Mouse (Mus musculus) neural tube, embryonic 12.5 days (tissue): ENCODE results near the gene Rsph14. TPM values are rescaled to one million over a fixed set of nuclear protein-coding genes. Genes with fewer than 3 reads are reported as not detected.
A peak's percentile ranks its signal among the peaks of the same experiment; 100 is the strongest.

ENCODE experiments used
- ATAC-seq: fragments of 200-750 bp; cut with Nextera tagmentation; 2 replicates; pipeline ENCODE4 v1.8.0; 2017; ENCODE audit warnings: low read depth, mild to moderate bottlenecking, moderate TSS enrichment, moderate library complexity; ENCODE audit not compliant: low FRiP score
- H3K27ac ChIP-seq: fragments of 300-500 bp; sonication (generic); 2 replicates; pipeline ENCODE4 v1.5.1; 2016
- H3K27me3 ChIP-seq: fragments of 300-500 bp; sonication (generic); replicated peaks from 2 replicates; pipeline ENCODE4 v1.6.1; 2016; ENCODE audit warnings: mild to moderate bottlenecking
- H3K36me3 ChIP-seq: fragments of 300-500 bp; sonication (generic); 2 replicates; pipeline ENCODE4 v1.6.1; 2016; ENCODE audit warnings: mild to moderate bottlenecking
- H3K4me1 ChIP-seq: fragments of 300-500 bp; sonication (generic); 2 replicates; pipeline ENCODE4 v1.6.1; 2016
- H3K4me2 ChIP-seq: fragments of 300-500 bp; sonication (generic); replicated peaks from 2 replicates; pipeline ENCODE4 v1.6.1; 2016; ENCODE audit warnings: mild to moderate bottlenecking
- H3K4me3 ChIP-seq: fragments of 300-500 bp; sonication (generic); 2 replicates; pipeline ENCODE4 v1.5.1; 2016
- H3K9ac ChIP-seq: fragments of 300-500 bp; sonication (generic); 2 replicates; pipeline ENCODE4 v1.6.1; 2016; ENCODE audit warnings: mild to moderate bottlenecking
- H3K9me3 ChIP-seq: fragments of 300-500 bp; sonication (generic); 2 replicates; pipeline ENCODE4 v1.6.1; 2016; ENCODE audit warnings: mild to moderate bottlenecking
- WGBS: fragments of 180-500 bp; shearing (Covaris S2); methylation state at CpG from one replicate; pipeline ENCODE4 v1.1.7; 2016; 5-methylcytosine and 5-hydroxymethylcytosine counted together
- polyA plus RNA-seq: library from polyadenylated mRNA; unstranded; fragments of >200 nt; fragmentation: Nextera tagmentation; extraction: Ambion mirVana; gene quantifications from 2 replicates; pipeline ENCODE4 v1.2.1, GENCODE M21; 2016

Gene Rsph14
- polyA plus RNA-seq, result not detected in 2 replicates

DNA sequence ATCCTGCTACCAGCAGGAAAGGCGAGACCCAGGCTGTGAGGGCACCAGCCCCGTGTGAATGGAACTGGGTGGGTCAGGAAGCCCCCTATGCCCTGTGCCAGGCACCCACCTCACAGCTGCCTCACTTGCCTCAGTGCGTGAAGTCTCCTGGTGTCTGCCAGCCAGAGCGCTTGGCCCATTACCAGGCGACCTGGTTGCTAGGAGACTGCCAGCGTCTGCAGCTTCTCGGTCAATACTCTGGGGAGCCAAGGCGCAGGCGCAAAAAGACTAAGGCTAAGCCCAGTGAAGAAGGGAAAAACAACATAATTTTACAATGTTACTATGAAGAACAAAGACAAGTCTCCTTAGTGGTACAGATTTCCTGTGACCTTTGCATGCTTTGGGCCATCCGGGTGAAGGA, at the start of gene Rsph14:
Rsph14 (minus strand) TSS at position 192 of the 400 bp plus-strand sequence.
- no peaks in the 10 kb centered on the region for H3K36me3 ChIP-seq
- H3K4me1 ChIP-seq, result peaks cover 25% of the 10 kb centered on the region
- peak; percentile 62 for ATAC-seq
- H3K9me3 ChIP-seq, result no peaks in the 10 kb centered on the region
- H3K27me3 ChIP-seq, result no peaks in the 10 kb centered on the region
- 18% methylated on average over 10 of the region's 10 CpGs for WGBS
- H3K27ac ChIP-seq, result no peak within 1 kb of the TSS
- H3K4me3 ChIP-seq, result no peak within 1 kb of the TSS
- no peak within 1 kb of the TSS for H3K9ac ChIP-seq
- H3K4me2 ChIP-seq, result peak within 1 kb of the TSS; percentile 43

DNA sequence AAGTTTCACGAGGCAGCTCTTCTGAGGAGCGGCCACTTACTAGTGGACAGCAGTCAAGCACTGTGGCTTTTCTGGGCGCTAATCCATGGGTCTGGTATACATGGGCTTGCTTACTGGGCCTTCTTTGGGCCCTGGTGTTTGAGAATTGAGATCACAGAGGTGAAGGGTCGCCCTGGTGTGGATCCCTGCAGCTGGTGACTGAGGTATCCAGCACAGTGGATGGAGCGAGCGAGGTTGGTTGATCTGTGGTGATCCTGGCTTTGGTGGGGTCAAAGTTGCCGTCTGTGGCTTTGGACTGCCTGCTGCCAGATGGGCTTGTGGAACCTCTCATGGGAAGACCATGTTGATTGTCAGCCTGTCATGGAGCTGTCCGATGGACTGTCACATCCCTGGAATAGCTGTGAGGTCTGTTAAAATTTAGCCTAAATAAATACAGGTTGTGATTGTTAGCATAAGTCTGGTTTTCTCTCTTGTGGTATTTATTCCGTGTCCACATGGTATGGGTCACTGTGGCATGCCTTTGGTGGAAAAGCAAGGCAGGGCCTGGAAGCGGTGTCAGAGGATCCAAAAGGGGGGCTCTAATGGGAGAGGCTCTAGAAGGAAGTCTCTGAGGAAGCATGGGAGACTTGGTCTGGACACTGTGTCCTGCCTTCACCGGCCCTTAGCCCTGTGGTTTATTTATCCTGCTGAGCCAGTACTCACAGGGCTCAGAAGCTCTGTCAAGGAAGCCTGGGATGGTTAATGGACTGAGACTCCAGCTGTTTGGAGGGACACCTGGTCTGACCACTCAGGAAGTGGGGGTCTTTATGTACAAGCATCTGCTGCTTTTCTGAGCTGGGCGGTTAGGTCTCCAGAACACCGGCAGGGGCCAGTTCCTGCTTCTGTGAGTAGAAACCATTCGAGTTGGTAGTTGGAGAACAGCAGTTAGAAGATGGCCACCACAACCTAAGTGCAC, 46.1 kb upstream of the Rsph14 start:
- no peak for ATAC-seq
- Histone ChIP-seq H3K36me3 (peaks cover 4% of the 10 kb centered on the region; the same call in 1 of the 2 replicates), H3K9ac (no peak overlapping the region), H3K4me2 (no peak overlapping the region), H3K27ac (no peak overlapping the region), H3K9me3 (no peaks in the 10 kb centered on the region), H3K4me1 (0 out of 2 replicates have a peak, but pooled peaks cover 15% of the 10 kb centered on the region), H3K4me3 (no peak overlapping the region), H3K27me3 (no peaks in the 10 kb centered on the region)
- 83% methylated on average over 14 of the region's 14 CpGs for WGBS

DNA sequence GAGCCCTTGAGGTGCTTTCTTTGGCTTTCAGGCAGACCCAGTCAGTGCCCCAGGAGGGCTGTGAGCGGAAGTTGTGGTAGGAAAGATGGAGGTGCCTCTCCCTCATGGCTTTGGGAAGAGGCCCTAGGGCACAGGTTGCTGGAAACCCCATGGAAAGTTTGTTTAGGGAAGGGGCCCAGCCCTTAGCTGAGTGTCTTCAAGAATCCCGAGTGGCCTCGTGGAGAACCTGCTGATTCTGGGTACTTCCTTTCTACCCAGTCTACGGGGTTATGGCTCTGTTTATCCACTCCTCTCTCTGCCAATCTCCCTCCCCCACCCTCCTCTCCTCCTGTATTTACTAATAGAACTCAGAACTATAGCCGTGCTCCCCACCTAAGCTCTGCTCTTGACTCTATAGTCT, 43.3 kb upstream of the Rsph14 start:
- H3K27me3 ChIP-seq, result no peaks in the 10 kb centered on the region
- 74% methylated on average over 5 of the region's 5 CpGs for WGBS
- ATAC-seq, result no peak

DNA sequence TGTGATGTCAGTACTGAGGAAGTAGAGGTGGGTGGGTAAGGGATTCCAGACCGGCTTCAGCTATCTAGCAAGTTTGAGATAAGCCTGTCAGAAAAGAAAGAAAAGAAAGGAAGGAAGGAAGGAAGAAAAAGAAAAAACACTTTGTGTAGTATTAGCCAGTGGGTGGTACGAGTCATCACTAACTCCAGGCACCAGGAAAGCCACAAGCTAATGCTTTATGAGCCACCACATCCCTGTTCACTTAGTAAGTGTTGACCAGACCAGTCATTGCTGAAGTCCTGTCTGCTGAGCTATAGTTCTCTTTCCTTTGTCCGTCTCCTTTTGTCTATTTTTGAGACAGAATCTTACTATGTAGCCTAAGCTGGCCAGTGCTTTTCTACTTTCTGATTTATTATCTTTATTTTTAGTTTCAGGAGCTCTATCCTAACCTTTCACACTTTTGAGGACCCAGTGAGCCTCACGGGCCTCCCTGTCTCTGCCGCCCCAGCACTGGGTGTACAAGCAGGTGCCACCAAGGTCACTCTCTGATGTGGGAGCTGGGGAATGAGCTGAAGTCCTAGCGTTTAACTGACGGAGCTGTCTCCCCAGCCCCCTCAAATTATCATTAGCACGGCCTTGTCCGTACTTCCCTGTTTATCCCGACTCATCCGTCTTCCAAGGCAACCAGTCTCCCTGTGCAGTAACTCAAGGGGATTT, 38.0 kb upstream of the Rsph14 start:
- WGBS, result 71% methylated on average over 11 of the region's 11 CpGs
- no peak for ATAC-seq
- no peak overlapping the region for H3K4me3 ChIP-seq

More for the DNA sequence above, 43.3 kb upstream of the Rsph14 start:
- H3K4me1 ChIP-seq, result 0 out of 2 replicates have a peak, but pooled peaks cover 15% of the 10 kb centered on the region
- no peak overlapping the region for H3K9ac ChIP-seq
- H3K36me3 ChIP-seq, result peaks cover 4% of the 10 kb centered on the region; the same call in 1 of the 2 replicates
- no peak overlapping the region for H3K27ac ChIP-seq
- no peak overlapping the region for H3K4me3 ChIP-seq
- no peak overlapping the region for H3K4me2 ChIP-seq
- H3K9me3 ChIP-seq, result no peaks in the 10 kb centered on the region

DNA sequence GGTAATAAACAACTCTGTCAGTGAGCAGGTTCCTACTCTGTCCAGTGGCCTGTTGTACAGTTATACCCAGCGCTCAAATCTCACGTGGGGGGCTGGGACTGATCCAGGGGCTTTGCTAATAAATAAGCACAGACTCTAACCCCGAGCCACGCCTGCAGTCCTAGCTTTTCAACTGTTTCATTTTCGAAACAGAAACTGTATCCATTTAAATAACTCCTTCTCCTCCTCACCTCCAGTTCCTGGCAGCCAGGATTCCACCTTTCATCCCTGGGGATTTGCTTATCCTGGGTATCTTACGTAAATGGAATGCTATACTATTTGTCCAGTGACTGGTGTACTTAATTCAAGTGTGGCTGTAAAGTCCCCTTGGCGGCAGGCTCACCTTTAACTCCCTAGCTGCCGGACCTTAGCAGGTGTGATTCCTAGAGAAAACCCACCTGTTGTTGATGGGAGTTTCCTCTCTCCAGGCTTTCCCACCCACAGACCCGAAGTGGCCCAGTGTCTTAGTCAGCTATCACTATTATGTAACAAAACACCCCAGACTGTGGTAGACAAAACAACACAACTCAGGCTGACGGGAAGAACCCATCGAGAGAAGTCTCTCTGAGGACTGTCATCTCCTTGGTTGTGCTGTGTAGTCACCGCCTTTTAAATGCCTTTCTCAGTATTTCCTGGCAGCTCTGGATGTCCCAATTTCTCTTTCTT, 36.4 kb upstream of the Rsph14 start:
- no peak for ATAC-seq
- H3K4me2 ChIP-seq, result no peak overlapping the region
- no peak overlapping the region for H3K27ac ChIP-seq
- 63% methylated on average over 12 of the region's 12 CpGs for WGBS
- H3K9ac ChIP-seq, result no peak overlapping the region
- H3K4me3 ChIP-seq, result no peak overlapping the region
- H3K27me3 ChIP-seq, result no peaks in the 10 kb centered on the region
- 0 out of 2 replicates have a peak, but pooled peaks cover 8% of the 10 kb centered on the region for H3K36me3 ChIP-seq
- H3K9me3 ChIP-seq, result no peaks in the 10 kb centered on the region
- peaks cover 38% of the 10 kb centered on the region for H3K4me1 ChIP-seq

More for the DNA sequence above, 38.0 kb upstream of the Rsph14 start:
- Histone ChIP-seq H3K27me3 (no peaks in the 10 kb centered on the region), H3K4me1 (peaks cover 21% of the 10 kb centered on the region), H3K36me3 (0 out of 2 replicates have a peak, but pooled peaks cover 6% of the 10 kb centered on the region), H3K9me3 (no peaks in the 10 kb centered on the region), H3K9ac (no peak overlapping the region), H3K27ac (no peak overlapping the region), H3K4me2 (no peak overlapping the region)

DNA sequence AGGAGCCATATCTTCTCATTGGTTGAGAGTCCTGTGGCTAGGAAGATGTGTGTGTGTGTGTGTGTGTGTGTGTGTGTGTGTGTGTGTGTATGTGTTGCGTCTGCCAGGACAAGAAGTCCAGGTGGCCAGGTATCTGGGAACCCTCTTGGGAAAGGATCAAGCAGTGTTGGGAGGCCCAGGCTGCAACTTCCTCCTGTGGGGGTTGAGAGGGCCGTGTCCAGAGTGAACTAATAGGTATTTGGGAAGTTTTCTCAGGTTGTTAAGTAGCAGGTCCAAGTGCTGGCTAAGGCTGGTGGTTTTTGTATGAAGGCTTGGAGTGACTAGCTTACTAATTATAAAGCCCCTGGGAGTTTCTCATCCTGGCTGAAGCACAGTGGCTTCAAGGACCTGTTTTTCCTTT, 35.7 kb upstream of the Rsph14 start:
- Histone ChIP-seq H3K4me2 (no peak overlapping the region), H3K4me3 (no peak overlapping the region), H3K27me3 (no peaks in the 10 kb centered on the region), H3K9me3 (no peaks in the 10 kb centered on the region), H3K9ac (no peak overlapping the region), H3K36me3 (0 out of 2 replicates have a peak, but pooled peaks cover 8% of the 10 kb centered on the region), H3K4me1 (peaks cover 45% of the 10 kb centered on the region), H3K27ac (no peak overlapping the region)
- ATAC-seq, result no peak
- 69% methylated on average over 2 of the region's 2 CpGs for WGBS

DNA sequence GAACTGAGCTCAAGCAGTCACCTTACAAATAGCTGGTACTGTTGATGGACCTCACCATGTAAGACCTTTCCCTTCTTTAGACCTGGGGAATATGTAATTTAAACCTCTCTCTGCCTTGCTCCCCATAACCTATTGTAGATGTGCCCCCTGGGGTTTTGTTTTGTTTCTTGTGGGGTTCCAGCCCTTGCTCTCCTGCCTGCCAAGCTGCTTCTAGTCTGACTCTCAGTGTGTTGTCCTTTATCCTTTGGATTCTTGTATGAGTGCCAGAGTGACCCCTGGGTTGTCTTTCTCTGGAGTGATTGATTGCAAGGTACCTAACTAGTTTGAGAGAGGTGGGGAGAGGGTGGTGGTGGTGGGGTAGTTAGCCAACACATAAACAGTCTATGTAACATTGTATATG, 35.1 kb upstream of the Rsph14 start:
- Histone ChIP-seq H3K27ac (no peak overlapping the region), H3K9ac (no peak overlapping the region), H3K4me2 (no peak overlapping the region), H3K4me1 (peaks cover 51% of the 10 kb centered on the region), H3K36me3 (0 out of 2 replicates have a peak, but pooled peaks cover 8% of the 10 kb centered on the region), H3K4me3 (no peak overlapping the region), H3K27me3 (no peaks in the 10 kb centered on the region), H3K9me3 (no peaks in the 10 kb centered on the region)
- ATAC-seq, result no peak

DNA sequence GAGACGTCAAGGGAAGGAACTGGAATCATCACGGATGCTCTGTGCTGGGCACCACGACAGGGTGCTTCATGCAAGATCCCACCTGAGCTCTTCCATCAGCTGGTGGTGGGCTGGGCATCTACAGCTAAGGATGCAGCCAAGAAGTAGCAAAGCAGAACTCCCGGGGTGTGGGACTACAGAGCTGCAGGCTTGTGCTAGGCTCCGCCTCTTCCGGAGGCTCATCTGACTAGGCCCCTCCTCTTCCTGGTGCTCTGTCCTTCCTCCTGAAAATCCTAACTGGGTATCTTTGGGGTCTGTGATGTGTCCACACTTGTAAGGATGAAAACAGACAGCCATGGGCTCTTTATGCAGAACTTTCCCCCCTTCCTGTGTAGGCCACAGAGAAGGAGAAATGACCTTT, 33.3 kb upstream of the Rsph14 start:
- peak overlapping the region; percentile 84 for H3K4me2 ChIP-seq
- H3K27ac ChIP-seq, result no peak overlapping the region
- H3K9ac ChIP-seq, result no peak overlapping the region
- H3K36me3 ChIP-seq, result 0 out of 2 replicates have a peak, but pooled peaks cover 8% of the 10 kb centered on the region
- no peak overlapping the region for H3K4me3 ChIP-seq
- WGBS, result 81% methylated on average over 6 of the region's 6 CpGs
- peaks cover 65% of the 10 kb centered on the region for H3K4me1 ChIP-seq
- H3K27me3 ChIP-seq, result no peaks in the 10 kb centered on the region
- ATAC-seq, result no peak
- no peaks in the 10 kb centered on the region for H3K9me3 ChIP-seq

DNA sequence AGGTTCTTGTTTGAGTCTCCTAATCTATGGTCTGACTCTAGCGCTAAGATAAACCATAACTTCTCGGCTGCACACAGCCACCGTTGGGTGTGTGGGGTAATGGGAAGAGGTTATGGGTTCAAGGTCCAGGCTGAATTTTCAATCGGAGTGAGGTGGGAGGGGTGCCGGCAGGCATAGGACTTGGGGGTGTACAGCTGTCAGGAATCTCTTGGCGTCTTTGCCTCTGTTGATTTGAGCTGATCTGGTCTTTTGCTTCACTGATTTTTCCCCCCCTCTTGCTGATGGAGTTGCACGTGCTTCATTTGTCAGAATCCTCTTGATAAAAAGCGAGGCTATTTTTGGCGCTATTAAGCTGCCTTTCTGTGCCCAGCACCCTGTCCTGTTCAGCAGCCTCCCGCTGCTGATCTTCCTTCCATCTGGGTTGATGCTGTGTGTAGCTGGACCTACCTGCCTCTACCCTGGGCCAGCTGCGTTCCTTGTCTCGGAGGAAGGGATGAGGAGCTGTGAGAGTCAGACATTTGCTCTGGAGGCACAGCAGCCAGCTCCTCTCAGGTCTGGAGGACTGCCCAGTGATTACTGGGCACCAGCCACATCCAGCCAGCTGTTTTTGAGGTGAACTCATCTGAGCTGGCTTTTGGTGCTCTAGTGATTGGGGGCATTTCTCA, 31.0 kb upstream of the Rsph14 start:
- Histone ChIP-seq H3K36me3 (0 out of 2 replicates have a peak, but pooled peaks cover 8% of the 10 kb centered on the region), H3K9me3 (no peaks in the 10 kb centered on the region), H3K4me1 (peaks cover 66% of the 10 kb centered on the region), H3K27me3 (no peaks in the 10 kb centered on the region), H3K27ac (no peak overlapping the region), H3K4me2 (peak overlapping the region; percentile 84), H3K9ac (peak overlapping the region; percentile 35; the same call in 1 of the 2 replicates), H3K4me3 (peak overlapping the region; percentile 88)
- no peak for ATAC-seq
- 81% methylated on average over 12 of the region's 12 CpGs for WGBS

DNA sequence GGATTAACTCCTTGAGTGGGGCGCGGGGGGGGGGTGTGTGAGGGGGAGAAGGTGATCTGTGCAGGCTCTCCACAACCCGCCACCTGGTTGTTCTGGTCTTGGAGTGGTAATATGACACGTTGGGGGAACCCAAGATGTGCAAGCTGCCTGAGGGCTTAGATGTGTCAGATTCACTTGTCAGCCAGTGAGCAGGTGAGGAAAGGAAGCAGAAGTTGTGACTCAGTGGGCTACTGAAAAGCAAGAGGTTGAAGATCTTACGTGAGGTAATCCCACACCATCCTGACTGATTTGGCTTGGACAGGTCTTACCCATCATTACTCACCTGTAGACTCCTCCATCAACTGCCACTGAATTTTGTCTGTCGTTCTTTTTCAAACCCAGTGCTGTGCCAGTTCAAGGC, 30.2 kb upstream of the Rsph14 start:
- Histone ChIP-seq H3K9me3 (no peaks in the 10 kb centered on the region), H3K27ac (no peak overlapping the region), H3K36me3 (0 out of 2 replicates have a peak, but pooled peaks cover 8% of the 10 kb centered on the region), H3K4me1 (peaks cover 62% of the 10 kb centered on the region), H3K4me2 (peak overlapping the region; percentile 84), H3K9ac (peak overlapping the region; percentile 35; the same call in 1 of the 2 replicates), H3K27me3 (no peaks in the 10 kb centered on the region), H3K4me3 (peak overlapping the region; percentile 88)
- no peak for ATAC-seq
- WGBS, result 50% methylated on average over 6 of the region's 6 CpGs

DNA sequence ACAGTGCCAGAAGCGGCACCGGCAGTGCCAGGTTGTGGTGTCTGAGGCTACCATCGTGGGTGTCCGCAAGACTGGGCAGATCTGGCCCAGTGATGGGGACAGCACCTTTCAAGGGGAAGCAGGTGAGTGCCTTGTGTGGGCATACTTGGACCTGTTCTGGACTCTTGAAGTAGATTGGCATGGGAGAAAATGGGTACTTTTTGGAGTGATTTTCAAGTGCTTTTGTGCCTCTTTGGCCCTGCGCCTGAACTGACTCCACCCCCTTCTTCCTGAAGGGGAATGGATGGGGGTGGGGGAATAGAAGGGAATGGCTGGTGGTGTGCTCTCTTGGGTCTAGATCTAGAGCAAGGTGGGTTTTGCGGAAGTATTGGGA, 29.8 kb upstream of the Rsph14 start:
- Histone ChIP-seq H3K27me3 (no peaks in the 10 kb centered on the region), H3K27ac (no peak overlapping the region), H3K4me3 (peak overlapping the region; percentile 88), H3K4me2 (peak overlapping the region; percentile 84), H3K36me3 (0 out of 2 replicates have a peak, but pooled peaks cover 8% of the 10 kb centered on the region), H3K9me3 (no peaks in the 10 kb centered on the region), H3K4me1 (peaks cover 58% of the 10 kb centered on the region), H3K9ac (peak overlapping the region; percentile 89)
- 23% methylated on average over 6 of the region's 6 CpGs for WGBS
- ATAC-seq, result no peak
